Mouse (Mus musculus) heart, embryonic 14.5 days (tissue): Measurements from ENCODE around the gene Sdf2l1. TPM values are rescaled to one million over a fixed set of nuclear protein-coding genes. Genes with fewer than 3 reads are reported as not detected.
A peak's percentile ranks its signal among the peaks of the same experiment; 100 is the strongest.
"Not testable (repeated sequence)": the region's sequence is repeated elsewhere in the genome, so short reads cannot be mapped to it uniquely, and the experiment has no call there.

Source experiments
- ATAC-seq: fragments of 200-750 bp; cut with Nextera tagmentation; 2 replicates; pipeline ENCODE4 v1.8.0; 2017; ENCODE audit warnings: low read depth, moderate TSS enrichment; ENCODE audit not compliant: insufficient number of reproducible peaks, insufficient read depth, low FRiP score
- H3K27ac ChIP-seq, 2 experiments: fragments of 200-500 bp in 1 of 2; fragments of 300-500 bp in 1 of 2; sonication (generic) in 1 of 2; replicated peaks in 1 of 2; 2 replicates each; pipeline ENCODE4 v1.5.1; 2012 to 2014; ENCODE audit warnings: low read depth in 2 of 2, low read length in 2 of 2, control low read depth in 1 of 2, mild to moderate bottlenecking in 1 of 2, mixed read lengths in 1 of 2; ENCODE audit not compliant: control insufficient read depth in 1 of 2, insufficient read depth in 1 of 2
- H3K27me3 ChIP-seq: fragments of 300-500 bp; sonication (generic); 2 replicates; pipeline ENCODE4 v1.6.1; 2014; ENCODE audit warnings: mild to moderate bottlenecking, low read length, control low read depth; ENCODE audit not compliant: control insufficient read depth, insufficient read depth
- H3K36me3 ChIP-seq: fragments of 300-500 bp; sonication (generic); 2 replicates; pipeline ENCODE4 v1.6.1; 2014; ENCODE audit warnings: mild to moderate bottlenecking, control low read depth, low read length, mixed read lengths; ENCODE audit not compliant: control insufficient read depth, insufficient read depth
- H3K4me1 ChIP-seq, 2 experiments: fragments of 200-500 bp in 1 of 2; fragments of 300-500 bp in 1 of 2; sonication (generic) in 1 of 2; 2 replicates each; pipeline ENCODE4 v1.6.1; 2012 to 2014; ENCODE audit warnings: low read length in 2 of 2, control low read depth in 1 of 2, mixed read lengths in 1 of 2; ENCODE audit not compliant: control insufficient read depth in 2 of 2, insufficient read depth in 2 of 2
- H3K4me2 ChIP-seq: fragments of 300-500 bp; sonication (generic); 2 replicates; pipeline ENCODE4 v1.6.1; 2014; ENCODE audit warnings: mild to moderate bottlenecking, low read length
- H3K4me3 ChIP-seq, 2 experiments: fragments of 200-500 bp in 1 of 2; fragments of 300-500 bp in 1 of 2; sonication (generic) in 1 of 2; 2 replicates each; pipeline ENCODE4 v1.5.1; 2012 to 2014; ENCODE audit warnings: low read length in 2 of 2, mild to moderate bottlenecking in 2 of 2, control low read depth in 1 of 2, low read depth in 1 of 2, moderate library complexity in 1 of 2; ENCODE audit not compliant: control insufficient read depth in 1 of 2, insufficient read depth in 1 of 2
- H3K9ac ChIP-seq: fragments of 300-500 bp; sonication (generic); 2 replicates; pipeline ENCODE4 v1.6.1; 2014; ENCODE audit warnings: mild to moderate bottlenecking, low read length
- H3K9me3 ChIP-seq: fragments of 300-500 bp; sonication (generic); 2 replicates; pipeline ENCODE4 v1.6.1; 2016; ENCODE audit warnings: low read length, control low read depth; ENCODE audit not compliant: control insufficient read depth
- WGBS: fragments of 180-500 bp; shearing (Covaris S2); extraction: QIAGEN DNeasy Blood & Tissue Kit; methylation state at CpG from one replicate; pipeline ENCODE4 v1.1.7; 2014; 5-methylcytosine and 5-hydroxymethylcytosine counted together
- polyA plus RNA-seq: library from polyadenylated mRNA; unstranded; fragments of >200 nt; fragmentation: Nextera tagmentation; extraction: Ambion mirVana; gene quantifications from 2 replicates; pipeline ENCODE4 v1.2.1, GENCODE M21; 2014

The Sdf2l1 gene
- polyA plus RNA-seq, 1 experiment from 2014 or later = 32.4 TPM

GRCm38 (mm10) chr16:17165478-17165877, 33.3 kb upstream of the Sdf2l1 start:
- not testable (repeated sequence) for H3K4me1 ChIP-seq
- WGBS = 93% methylated on average over 1 of the region's 1 CpGs
- H3K36me3 ChIP-seq = peaks cover 44% of the 10 kb centered on the region

GRCm38 (mm10) chr16:17154346-17154745, 22.2 kb upstream of the Sdf2l1 start:
- no peaks in the 10 kb centered on the region; a peak in 1 of 4 replicates for H3K4me1 ChIP-seq
- no peak overlapping the region for H3K27ac ChIP-seq
- ATAC-seq = no peak
- H3K4me3 ChIP-seq = no peak overlapping the region
- H3K4me2 ChIP-seq = no peak overlapping the region
- peaks cover 61% of the 10 kb centered on the region for H3K36me3 ChIP-seq
- 87% methylated on average over 2 of the region's 2 CpGs for WGBS
- H3K9ac ChIP-seq = no peak overlapping the region
- no peaks in the 10 kb centered on the region for H3K27me3 ChIP-seq
- H3K9me3 ChIP-seq = no peaks in the 10 kb centered on the region

More at GRCm38 (mm10) chr16:17165478-17165877, 33.3 kb upstream of the Sdf2l1 start:
- not testable (repeated sequence) for H3K27me3 ChIP-seq, H3K4me3 ChIP-seq, ATAC-seq, H3K4me2 ChIP-seq, H3K9ac ChIP-seq, H3K9me3 ChIP-seq, H3K27ac ChIP-seq

GRCm38 (mm10) chr16:17151874-17152273, 19.7 kb upstream of the Sdf2l1 start:
- no peak overlapping the region for H3K4me2 ChIP-seq
- H3K27ac ChIP-seq = no peak overlapping the region
- 94% methylated on average over 4 of the region's 4 CpGs for WGBS
- ATAC-seq = no peak
- H3K27me3 ChIP-seq = no peaks in the 10 kb centered on the region
- H3K36me3 ChIP-seq = peaks cover 41% of the 10 kb centered on the region
- no peak overlapping the region for H3K9ac ChIP-seq
- no peak overlapping the region for H3K4me3 ChIP-seq
- peaks cover 6 to 9% of the 10 kb centered on the region in 2 experiments; a peak in 3 of 4 replicates for H3K4me1 ChIP-seq
- H3K9me3 ChIP-seq = no peaks in the 10 kb centered on the region

- Histone ChIP-seq H3K9me3 (no peaks in the 10 kb centered on the region), H3K27me3 (no peaks in the 10 kb centered on the region), H3K9ac (no peak overlapping the region), H3K4me1 (peaks cover 6 to 9% of the 10 kb centered on the region in 2 experiments; a peak in 3 of 4 replicates), H3K36me3 (peaks cover 35% of the 10 kb centered on the region), H3K27ac (no peak overlapping the region), H3K4me2 (no peak overlapping the region), H3K4me3 (no peak overlapping the region)
- ATAC-seq = no peak
- WGBS = 75% methylated on average over 7 of the region's 7 CpGs
Observed at GRCm38 (mm10) chr16:17150520-17151258, 18.5 kb upstream of the Sdf2l1 start.

GRCm38 (mm10) chr16:17148084-17148483, 15.9 kb upstream of the Sdf2l1 start:
- Histone ChIP-seq H3K9ac (peak overlapping the region; percentile 69; the same call in 1 of the 2 replicates), H3K4me1 (peaks cover 6 to 9% of the 10 kb centered on the region in 2 experiments; a peak in 3 of 4 replicates), H3K27ac (no peak overlapping the region), H3K36me3 (peaks cover 17% of the 10 kb centered on the region), H3K4me2 (peak overlapping the region; percentile 99), H3K27me3 (no peaks in the 10 kb centered on the region), H3K4me3 (peak overlapping the region; percentile 61 to 84; a peak in 3 of 4 replicates), H3K9me3 (no peaks in the 10 kb centered on the region)
- 12% methylated on average over 16 of the region's 16 CpGs for WGBS
- no peak for ATAC-seq

- H3K4me3 ChIP-seq = peak overlapping the region; percentile 61 to 84
- WGBS = under 1% methylated on average over 41 of the region's 41 CpGs
- H3K27ac ChIP-seq = no peak overlapping the region
- H3K9me3 ChIP-seq = no peaks in the 10 kb centered on the region
- peaks cover 6 to 9% of the 10 kb centered on the region in 2 experiments; a peak in 3 of 4 replicates for H3K4me1 ChIP-seq
- H3K27me3 ChIP-seq = no peaks in the 10 kb centered on the region
- peak overlapping the region; percentile 69 for H3K9ac ChIP-seq
- ATAC-seq = no peak
- H3K4me2 ChIP-seq = peak overlapping the region; percentile 99
- peaks cover 11% of the 10 kb centered on the region for H3K36me3 ChIP-seq
Observed at GRCm38 (mm10) chr16:17147391-17147929, 15.3 kb upstream of the Sdf2l1 start.

- H3K9me3 ChIP-seq = no peaks in the 10 kb centered on the region
- H3K4me2 ChIP-seq = peak within 1 kb of the TSS; percentile 99
- WGBS = 2% methylated on average over 34 of the region's 34 CpGs
- H3K36me3 ChIP-seq = peaks cover 5% of the 10 kb centered on the region
- H3K4me3 ChIP-seq = peak within 1 kb of the TSS; percentile 61 to 84
- peak within 1 kb of the TSS; percentile 69 for H3K9ac ChIP-seq
- peaks cover 6 to 9% of the 10 kb centered on the region in 2 experiments; a peak in 3 of 4 replicates for H3K4me1 ChIP-seq
- peak; percentile 80 for ATAC-seq
- no peaks in the 10 kb centered on the region for H3K27me3 ChIP-seq
- H3K27ac ChIP-seq = no peak within 1 kb of the TSS
Observed at GRCm38 (mm10) chr16:17146772-17147235, 14.6 kb upstream of the Sdf2l1 start, which contains the start of gene Ccdc116. Gene Ccdc116, minus strand, starts transcription at chr16:17147229.
